Mouse (Mus musculus) brain, embryonic 18.5 days (tissue): ENCODE results near the gene Luc7l3.

Experiments
- DNase-seq: peaks from one replicate; pipeline ENCODE4 v3.0.0-alpha.2; 2012; ENCODE audit warnings: low read depth, low spot score

Luc7l3 gene

GRCm38 (mm10) chr11:94259814-94260213 is 62.0 kb downstream of the Luc7l3 start:
- DNase-seq: no peak

- DNase-seq: no peak
Measured at GRCm38 (mm10) chr11:94257987-94258386, 63.8 kb downstream of the Luc7l3 start.

- DNase-seq: no peak
Measured at GRCm38 (mm10) chr11:94255733-94256132, 66.1 kb downstream of the Luc7l3 start.

GRCm38 (mm10) chr11:94253691-94254090 is 68.1 kb downstream of the Luc7l3 start:
- DNase-seq: no peak

GRCm38 (mm10) chr11:94253156-94253555 is 68.6 kb downstream of the Luc7l3 start:
- DNase-seq: no peak

GRCm38 (mm10) chr11:94246789-94247061 is 75.1 kb downstream of the Luc7l3 start:
- no peak for DNase-seq

- DNase-seq: no peak
Measured at GRCm38 (mm10) chr11:94245955-94246788, 75.6 kb downstream of the Luc7l3 start, which contains the start of gene Wfikkn2. Gene Wfikkn2 (minus strand): TSS chr11:94246005.

GRCm38 (mm10) chr11:94244385-94244784 is 77.4 kb downstream of the Luc7l3 start:
- no peak for DNase-seq

GRCm38 (mm10) chr11:94243422-94244180 is 78.2 kb downstream of the Luc7l3 start:
- DNase-seq: no peak

GRCm38 (mm10) chr11:94242760-94243421 is 78.9 kb downstream of the Luc7l3 start:
- DNase-seq: no peak

- DNase-seq: no peak
Measured at GRCm38 (mm10) chr11:94239706-94240105, 82.1 kb downstream of the Luc7l3 start.

- DNase-seq: no peak
Measured at GRCm38 (mm10) chr11:94238786-94239185, 83.0 kb downstream of the Luc7l3 start.
